Mouse (Mus musculus) kidney, adult 18-20 months (tissue): ENCODE measurements around the gene Recql5.
"Not testable (repeated sequence)": the region's sequence is repeated elsewhere in the genome, so short reads cannot be mapped to it uniquely, and the experiment has no call there.

Experiments used
- DNase-seq: peaks from one replicate; pipeline ENCODE4 v3.0.0; 2021

Recql5 gene

DNA sequence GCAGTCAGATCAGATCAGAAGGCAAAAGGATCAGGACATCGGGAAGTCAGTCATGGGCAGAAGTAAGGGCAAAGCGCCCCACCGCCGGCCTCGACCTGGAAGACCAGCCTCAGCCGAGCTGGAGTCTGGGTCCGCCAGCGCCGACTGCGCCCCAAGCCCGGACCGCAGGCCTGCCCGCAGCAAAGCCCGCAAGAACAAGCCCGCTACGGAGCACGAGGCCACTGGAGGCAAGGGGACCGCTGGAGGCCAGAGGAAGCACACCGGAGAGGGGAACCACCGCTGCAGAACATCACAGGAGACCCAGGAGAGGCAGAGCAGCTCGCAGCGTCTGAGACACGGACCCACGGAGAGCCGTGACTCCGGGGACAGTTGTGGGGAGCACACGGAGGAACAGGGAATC, 74.9 kb downstream of the Recql5 start, which contains the start of gene Myo15b:
Gene Myo15b (plus strand): TSS at position 53 of the 400 bp plus-strand sequence.
- no peak for DNase-seq

DNA sequence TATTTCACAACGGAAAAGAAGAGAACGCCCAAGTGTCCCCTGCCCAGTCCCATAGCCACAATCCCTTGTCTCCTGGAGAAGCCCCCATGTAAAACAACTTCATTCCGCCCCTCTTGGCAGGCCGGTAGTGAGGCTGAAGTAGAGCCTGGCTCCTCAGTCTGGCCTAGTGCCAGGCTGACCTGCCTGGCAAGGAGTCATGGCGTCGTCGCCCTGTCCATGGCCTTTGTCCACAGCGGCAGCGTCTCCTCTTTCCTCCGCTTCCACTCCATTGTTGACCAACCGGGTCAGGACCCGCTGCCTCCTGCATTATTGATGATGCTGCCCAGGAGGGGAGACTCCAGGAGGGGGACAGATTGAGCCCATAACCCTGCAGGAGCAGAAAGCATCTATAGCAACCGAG, 75.3 kb downstream of the Recql5 start:
- peak; percentile 69 for DNase-seq

DNA sequence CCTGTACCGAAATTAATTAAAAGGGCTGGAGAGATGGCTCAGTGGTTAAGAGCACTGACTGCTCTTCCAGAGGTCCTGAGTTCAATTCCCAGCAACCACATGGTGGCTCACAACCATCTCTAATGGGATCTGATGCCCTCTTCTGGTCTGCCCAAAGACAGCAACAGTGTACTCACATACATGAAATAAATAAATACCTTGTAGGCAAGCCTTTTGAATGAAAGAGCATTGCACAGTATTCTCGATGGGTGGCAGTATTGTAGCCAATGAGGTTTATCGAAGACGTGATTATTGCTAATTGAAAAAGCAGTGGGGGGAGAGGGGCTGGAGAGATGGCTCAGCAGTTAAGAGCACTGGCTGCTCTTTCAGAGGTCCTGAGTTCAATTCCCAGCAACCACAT, 76.1 kb downstream of the Recql5 start:
- DNase-seq: not testable (repeated sequence)

GRCm38 (mm10) chr11:115854674-115855073, 78.6 kb downstream of the Recql5 start:
- no peak for DNase-seq

DNA sequence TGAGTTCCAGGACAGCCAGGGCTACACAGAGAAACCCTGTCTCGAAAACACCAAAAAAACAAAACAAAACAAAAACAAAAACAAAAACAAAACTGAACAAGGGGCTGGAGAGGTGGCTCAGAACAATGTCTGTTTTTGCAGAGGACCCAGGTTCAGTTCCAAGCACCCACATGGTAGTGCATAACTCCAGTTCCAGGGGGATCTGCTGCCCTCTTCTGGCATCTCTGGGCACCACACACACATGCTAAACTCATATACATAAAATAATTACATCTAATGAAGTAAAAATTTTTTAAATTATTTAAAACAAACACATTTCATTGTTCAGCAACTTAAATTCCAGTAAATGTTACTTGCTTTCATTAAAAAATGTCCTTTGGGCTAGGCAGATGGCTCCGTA, 87.5 kb downstream of the Recql5 start:
- no peak for DNase-seq

- no peak for DNase-seq
Observed at GRCm38 (mm10) chr11:115844240-115844639, 89.0 kb downstream of the Recql5 start.

GRCm38 (mm10) chr11:115843891-115844239, 89.4 kb downstream of the Recql5 start:
- DNase-seq: peak; percentile 93

- peak; percentile 48 for DNase-seq
Observed at GRCm38 (mm10) chr11:115843141-115843890, 90.0 kb downstream of the Recql5 start.
